Mouse (Mus musculus): ENCODE measurements around the gene Cd160. TPM values are rescaled to one million over a fixed set of nuclear protein-coding genes. Genes with fewer than 3 reads are reported as not detected.

Cd160 gene
- polyA plus RNA-seq (2015; fragmentation: Nextera tagmentation; extraction: Ambion mirVana): 0.60 and 4.0 TPM in 2 replicates

DNA sequence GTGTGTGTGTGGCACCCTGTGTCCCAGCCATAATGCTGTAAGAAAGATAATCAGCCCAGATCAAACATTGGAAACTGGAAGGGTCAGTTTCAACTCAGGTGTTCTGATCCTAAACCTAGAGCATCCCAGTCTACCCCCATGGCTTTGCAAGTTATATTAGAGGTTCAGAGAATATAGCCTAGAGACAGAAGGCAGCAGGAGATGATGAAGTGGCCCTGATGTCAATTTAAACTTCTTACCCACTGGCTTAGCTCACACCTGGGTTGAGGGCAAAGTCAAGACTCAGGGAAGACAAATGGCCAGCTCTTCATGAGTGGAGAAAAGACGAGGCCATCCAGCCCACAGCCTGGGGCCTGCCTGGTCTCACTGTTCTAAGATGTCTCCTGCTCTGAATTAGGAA, at the start of gene Cd160, which contains the start of gene Pdzk1:
Gene Cd160, minus strand, starts transcription at position 368 of the 400 bp plus-strand sequence.
Gene Pdzk1, plus strand, starts transcription at position 301 of the 400 bp plus-strand sequence.
- H3K36me3 ChIP-seq: no peaks in the 10 kb centered on the region
- no peaks in the 10 kb centered on the region for H3K9me3 ChIP-seq (replicated peaks)
- no peaks in the 10 kb centered on the region for H3K4me1 ChIP-seq (replicated peaks)
- no peak for ATAC-seq (replicated peaks; ENCODE audit: insufficient number of reproducible peaks, insufficient read depth, low FRiP score, low read depth)
- H3K4me2 ChIP-seq: no peak within 1 kb of the TSS
- WGBS: 58% methylated on average over 1 of the region's 1 CpGs
- peaks cover 3% of the 10 kb centered on the region; the same call in 1 of the 2 replicates for H3K27me3 ChIP-seq
- H3K4me3 ChIP-seq: no peak within 1 kb of the TSS
- H3K9ac ChIP-seq: no peak within 1 kb of the TSS
- H3K27ac ChIP-seq: no peak within 1 kb of the TSS

DNA sequence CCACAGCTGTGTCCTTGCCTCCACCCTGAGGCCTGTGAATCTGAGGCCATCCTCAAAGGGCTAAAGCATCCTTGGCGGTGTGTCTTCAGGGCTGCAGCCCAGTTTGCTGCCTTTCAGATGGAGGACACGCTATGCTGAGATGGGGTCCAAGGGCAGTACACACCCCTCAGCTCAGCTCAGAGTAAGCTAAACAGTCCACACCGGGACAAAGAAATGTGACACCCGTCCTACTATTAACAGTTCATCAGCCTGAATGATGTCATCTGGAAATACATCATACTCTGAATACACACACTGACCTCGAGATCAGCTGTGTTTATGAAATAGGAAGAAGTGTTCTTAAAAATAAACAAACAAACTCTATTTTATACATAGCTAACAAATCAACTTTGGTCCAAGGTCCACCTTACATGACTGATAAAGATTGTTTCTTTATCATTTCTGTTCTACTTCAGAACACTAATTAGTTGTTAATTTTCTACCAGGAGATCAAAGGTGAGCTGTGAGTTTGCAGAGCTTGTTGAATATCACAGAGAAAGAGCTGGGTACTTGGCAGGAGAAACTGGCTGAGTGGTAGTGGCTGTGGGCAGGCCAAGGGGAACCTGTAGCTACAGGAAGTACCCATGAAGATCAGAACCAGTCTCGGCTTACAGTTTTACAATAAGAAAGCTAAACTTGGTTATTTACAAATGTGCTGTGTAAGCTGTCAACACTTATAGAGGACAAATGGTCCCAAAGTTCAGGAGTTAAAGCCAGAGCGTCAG, 45.8 kb upstream of the Cd160 start:
- Histone ChIP-seq H3K27ac (no peak overlapping the region), H3K4me2 (no peak overlapping the region), H3K4me3 (no peak overlapping the region), H3K9ac (no peak overlapping the region), H3K27me3 (no peaks in the 10 kb centered on the region), H3K4me1 (replicated peaks) (no peaks in the 10 kb centered on the region), H3K9me3 (replicated peaks) (no peaks in the 10 kb centered on the region), H3K36me3 (peaks cover 52% of the 10 kb centered on the region)
- 77% methylated on average over 7 of the region's 7 CpGs for WGBS
- no peak for ATAC-seq (replicated peaks; ENCODE audit: insufficient number of reproducible peaks, insufficient read depth, low FRiP score, low read depth)

DNA sequence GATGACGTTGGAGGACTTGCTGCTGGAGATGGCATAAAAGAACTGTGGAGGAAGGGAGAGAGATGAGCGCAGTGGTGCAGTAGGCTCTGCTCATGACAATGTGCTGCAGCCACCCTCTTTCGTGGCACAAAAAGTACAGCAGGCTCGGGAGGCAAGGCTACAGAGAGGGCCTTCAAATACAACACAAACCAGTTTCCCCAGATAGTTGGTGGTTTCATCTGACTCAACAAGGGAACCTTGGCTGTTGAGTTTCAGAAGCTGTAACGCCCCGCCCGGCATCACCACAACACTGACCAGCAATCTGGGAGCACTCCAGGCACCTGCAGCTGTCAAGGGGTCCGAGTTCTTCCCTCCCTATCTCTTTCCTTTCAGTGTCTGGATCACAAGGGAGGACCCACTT, 43.4 kb upstream of the Cd160 start:
- Histone ChIP-seq H3K4me1 (replicated peaks) (no peaks in the 10 kb centered on the region), H3K27me3 (no peaks in the 10 kb centered on the region), H3K9me3 (replicated peaks) (no peaks in the 10 kb centered on the region), H3K4me2 (no peak overlapping the region), H3K27ac (no peak overlapping the region), H3K4me3 (no peak overlapping the region), H3K36me3 (peaks cover 58% of the 10 kb centered on the region), H3K9ac (no peak overlapping the region)
- 92% methylated on average over 8 of the region's 8 CpGs for WGBS
- ATAC-seq (replicated peaks; ENCODE audit: insufficient number of reproducible peaks, insufficient read depth, low FRiP score, low read depth): no peak

DNA sequence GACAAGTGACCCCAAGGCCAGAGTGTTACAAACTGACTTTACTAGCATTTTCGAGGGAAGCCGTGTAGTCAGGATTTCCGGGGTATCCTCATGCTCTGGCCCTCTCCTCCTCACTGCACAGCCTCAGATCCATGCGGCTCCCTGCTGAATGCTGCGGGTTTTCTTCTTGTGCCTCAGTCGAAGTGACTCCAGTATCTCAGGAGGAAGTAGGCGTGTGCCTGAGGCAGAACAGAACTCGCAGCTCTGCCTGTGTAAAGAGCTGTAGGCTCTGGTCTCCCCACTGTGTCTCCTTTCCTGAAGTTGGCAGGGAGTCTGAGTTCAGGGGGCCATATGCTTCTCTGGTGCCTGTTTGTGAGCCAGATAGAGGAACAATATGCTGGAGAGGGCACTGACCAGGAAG, 41.9 kb upstream of the Cd160 start:
- Histone ChIP-seq H3K9me3 (replicated peaks) (no peaks in the 10 kb centered on the region), H3K27ac (no peak overlapping the region), H3K36me3 (peaks cover 49% of the 10 kb centered on the region), H3K4me2 (no peak overlapping the region), H3K9ac (no peak overlapping the region), H3K4me3 (no peak overlapping the region), H3K27me3 (no peaks in the 10 kb centered on the region), H3K4me1 (replicated peaks) (no peaks in the 10 kb centered on the region)
- 79% methylated on average over 8 of the region's 8 CpGs for WGBS
- no peak for ATAC-seq (replicated peaks; ENCODE audit: insufficient number of reproducible peaks, insufficient read depth, low FRiP score, low read depth)

DNA sequence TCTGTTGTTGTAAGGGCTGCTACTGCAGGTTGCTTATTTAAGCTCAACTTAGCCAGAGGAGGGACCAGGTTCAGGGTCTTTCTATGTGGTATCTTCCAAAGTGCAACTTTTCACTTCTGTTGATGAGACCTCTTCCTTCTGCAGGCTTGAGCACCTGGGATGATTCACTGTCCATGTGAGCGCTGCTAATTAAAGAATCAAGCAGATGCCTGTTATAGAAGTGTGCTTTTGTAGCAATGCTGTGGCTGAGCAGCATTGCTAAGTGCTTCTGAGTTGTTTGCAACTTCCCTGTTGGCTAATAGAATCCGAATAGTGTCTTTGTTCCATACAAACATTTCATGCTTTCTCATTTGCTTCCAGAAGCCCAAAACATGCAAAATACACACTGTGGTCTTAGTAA, 41.1 kb upstream of the Cd160 start:
- Histone ChIP-seq H3K9ac (no peak overlapping the region), H3K36me3 (peaks cover 47% of the 10 kb centered on the region), H3K27ac (no peak overlapping the region), H3K9me3 (replicated peaks) (no peaks in the 10 kb centered on the region), H3K4me2 (no peak overlapping the region), H3K4me3 (no peak overlapping the region), H3K4me1 (replicated peaks) (no peaks in the 10 kb centered on the region), H3K27me3 (no peaks in the 10 kb centered on the region)
- ATAC-seq (replicated peaks; ENCODE audit: insufficient number of reproducible peaks, insufficient read depth, low FRiP score, low read depth): no peak
- 93% methylated on average over 2 of the region's 2 CpGs for WGBS

DNA sequence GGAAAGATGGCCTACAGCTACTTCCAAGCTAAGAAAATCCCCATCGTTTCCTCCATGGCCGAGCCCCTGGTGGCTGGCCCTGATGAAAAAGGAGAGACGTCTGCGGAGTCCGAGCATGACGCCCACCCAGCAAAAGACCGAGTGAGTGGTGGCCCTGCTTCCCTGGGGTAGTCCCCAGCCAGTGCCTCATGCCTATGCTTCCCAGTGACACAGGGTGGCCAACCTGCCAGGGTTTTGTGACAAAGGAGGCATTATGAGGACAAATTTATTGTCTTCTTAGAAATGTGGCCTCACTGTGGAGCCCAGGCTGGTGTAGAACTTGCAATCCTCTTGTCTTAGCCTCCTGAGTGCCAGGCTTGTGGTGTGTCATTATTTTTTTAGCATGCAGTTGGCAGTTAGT, 39.9 kb upstream of the Cd160 start:
- Histone ChIP-seq H3K9ac (no peak overlapping the region), H3K4me1 (replicated peaks) (no peaks in the 10 kb centered on the region), H3K4me2 (no peak overlapping the region), H3K36me3 (peaks cover 37% of the 10 kb centered on the region), H3K9me3 (replicated peaks) (no peaks in the 10 kb centered on the region), H3K27ac (no peak overlapping the region), H3K4me3 (no peak overlapping the region), H3K27me3 (no peaks in the 10 kb centered on the region)
- no peak for ATAC-seq (replicated peaks; ENCODE audit: insufficient number of reproducible peaks, insufficient read depth, low FRiP score, low read depth)
- WGBS: 90% methylated on average over 7 of the region's 7 CpGs

DNA sequence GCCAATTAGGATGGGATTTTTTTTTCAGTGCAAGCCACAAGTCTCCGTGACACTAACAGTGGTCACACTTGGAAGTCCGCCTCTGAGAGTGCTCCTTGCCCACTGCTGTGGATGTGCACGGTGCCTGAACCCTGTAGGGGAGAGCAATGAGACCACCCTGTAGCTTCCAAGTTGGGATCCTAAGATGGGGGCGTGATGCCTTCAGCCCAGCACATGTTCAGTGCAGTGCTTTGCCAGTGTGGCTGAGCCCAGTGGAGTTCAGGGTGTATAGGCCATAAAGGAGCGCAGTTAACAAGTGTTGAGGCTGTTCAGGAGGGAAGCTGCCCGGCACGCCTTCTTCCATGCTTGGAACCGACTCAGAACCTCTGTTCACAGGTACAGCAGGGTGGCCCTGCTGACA, 39.4 kb upstream of the Cd160 start:
- Histone ChIP-seq H3K27me3 (no peaks in the 10 kb centered on the region), H3K27ac (no peak overlapping the region), H3K4me3 (no peak overlapping the region), H3K36me3 (peaks cover 34% of the 10 kb centered on the region), H3K4me2 (no peak overlapping the region), H3K4me1 (replicated peaks) (no peaks in the 10 kb centered on the region), H3K9me3 (replicated peaks) (no peaks in the 10 kb centered on the region), H3K9ac (no peak overlapping the region)
- 92% methylated on average over 8 of the region's 8 CpGs for WGBS
- no peak for ATAC-seq (replicated peaks; ENCODE audit: insufficient number of reproducible peaks, insufficient read depth, low FRiP score, low read depth)

DNA sequence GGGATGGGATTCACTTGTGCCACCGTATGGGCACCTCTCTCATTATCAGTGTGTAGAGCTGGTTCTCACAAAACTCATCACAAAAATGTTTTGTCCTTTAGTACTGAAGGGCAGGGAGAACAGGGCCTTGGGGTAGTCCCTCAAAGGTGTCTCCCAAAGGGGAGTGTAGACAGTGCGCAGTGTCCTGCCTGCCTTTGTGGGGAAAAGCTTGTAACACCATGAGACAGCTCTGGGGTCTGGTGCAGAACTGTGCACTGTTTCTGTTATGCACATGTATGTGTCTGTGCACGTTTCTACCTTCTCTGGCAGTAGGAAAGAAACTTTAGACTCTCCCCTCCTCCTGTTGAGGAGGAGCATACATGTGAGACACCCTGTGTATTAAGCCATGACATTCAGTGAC, 38.7 kb upstream of the Cd160 start:
- H3K4me1 ChIP-seq (replicated peaks): no peaks in the 10 kb centered on the region
- H3K27me3 ChIP-seq: no peaks in the 10 kb centered on the region
- whole genome bisulfite sequencing: 84% methylated on average over 3 of the region's 3 CpGs
- no peak overlapping the region for H3K4me3 ChIP-seq
- no peak for ATAC-seq (replicated peaks; ENCODE audit: insufficient number of reproducible peaks, insufficient read depth, low FRiP score, low read depth)
- no peak overlapping the region for H3K4me2 ChIP-seq
- H3K27ac ChIP-seq: no peak overlapping the region
- peaks cover 28% of the 10 kb centered on the region for H3K36me3 ChIP-seq
- H3K9ac ChIP-seq: no peak overlapping the region
- H3K9me3 ChIP-seq (replicated peaks): no peaks in the 10 kb centered on the region

DNA sequence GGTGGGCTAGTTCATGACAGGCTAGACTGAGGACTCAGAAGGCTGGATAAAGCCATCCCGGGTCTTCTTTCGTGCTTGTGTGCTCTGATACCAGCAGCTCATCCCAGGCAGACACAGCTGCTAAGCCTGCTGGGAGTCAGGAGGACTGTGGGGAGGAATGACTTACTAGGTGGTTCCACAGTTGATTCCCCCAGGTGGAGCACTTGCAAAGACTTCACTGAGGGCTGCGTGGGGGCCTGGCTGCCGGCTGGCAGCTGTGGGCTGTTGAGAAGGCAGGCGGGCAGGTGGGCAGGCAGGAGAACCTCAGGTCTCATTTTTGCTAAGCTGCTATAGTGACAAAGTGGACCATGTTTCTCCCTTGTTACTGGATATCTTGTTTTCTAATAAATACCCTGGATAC, 31.3 kb upstream of the Cd160 start:
- no peak for ATAC-seq (replicated peaks; ENCODE audit: insufficient number of reproducible peaks, insufficient read depth, low FRiP score, low read depth)
- Histone ChIP-seq H3K9ac (no peak overlapping the region), H3K27ac (no peak overlapping the region), H3K4me2 (no peak overlapping the region), H3K27me3 (no peaks in the 10 kb centered on the region), H3K4me1 (replicated peaks) (no peaks in the 10 kb centered on the region), H3K36me3 (no peaks in the 10 kb centered on the region), H3K9me3 (replicated peaks) (no peaks in the 10 kb centered on the region), H3K4me3 (no peak overlapping the region)
- WGBS: 90% methylated on average over 5 of the region's 5 CpGs

DNA sequence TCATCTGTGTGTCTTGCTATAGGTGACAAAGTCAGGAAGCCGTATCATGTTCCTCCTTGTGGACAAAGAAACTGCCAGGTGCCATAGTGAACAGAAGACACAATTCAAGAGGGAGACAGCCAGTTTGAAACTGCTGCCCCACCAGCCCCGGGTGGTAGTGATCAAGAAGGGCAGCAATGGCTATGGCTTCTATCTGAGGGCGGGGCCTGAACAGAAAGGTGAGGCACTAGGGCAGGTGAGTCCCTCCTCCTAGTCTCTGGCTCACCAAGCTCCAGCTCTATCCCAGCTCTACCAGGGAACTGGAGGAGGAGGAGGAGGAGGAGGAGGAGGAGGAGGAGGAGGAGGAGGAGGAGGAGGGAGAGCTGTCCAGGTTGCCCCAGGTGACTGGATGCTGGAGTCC, 26.7 kb upstream of the Cd160 start:
- Histone ChIP-seq H3K4me2 (no peak overlapping the region), H3K4me3 (no peak overlapping the region), H3K9me3 (replicated peaks) (no peaks in the 10 kb centered on the region)

DNA sequence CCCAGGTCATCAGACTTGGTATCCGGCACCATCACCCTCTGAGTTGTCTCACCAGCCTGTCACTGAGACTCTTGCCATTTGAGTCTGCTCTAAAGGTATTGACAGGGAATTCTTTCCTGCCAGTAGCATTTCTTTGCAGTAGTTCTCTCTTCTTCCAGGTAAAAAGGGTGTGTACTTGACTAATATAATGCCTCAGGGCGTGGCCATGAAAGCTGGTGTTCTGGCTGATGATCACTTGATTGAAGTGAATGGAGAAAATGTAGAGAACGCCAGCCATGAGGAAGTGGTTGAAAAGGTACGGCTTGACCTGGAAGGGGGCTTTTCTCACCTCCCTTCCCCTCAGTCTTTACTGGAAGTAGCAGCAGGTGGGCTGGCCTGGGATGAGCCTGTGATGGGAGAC, 25.2 kb upstream of the Cd160 start:
- Histone ChIP-seq H3K4me2 (no peak overlapping the region), H3K9ac (no peak overlapping the region), H3K36me3 (no peaks in the 10 kb centered on the region), H3K27ac (no peak overlapping the region), H3K4me3 (no peak overlapping the region), H3K4me1 (replicated peaks) (peaks cover 7% of the 10 kb centered on the region), H3K27me3 (no peaks in the 10 kb centered on the region), H3K9me3 (replicated peaks) (no peaks in the 10 kb centered on the region)
- no peak for ATAC-seq (replicated peaks; ENCODE audit: insufficient number of reproducible peaks, insufficient read depth, low FRiP score, low read depth)
- WGBS: 71% methylated on average over 4 of the region's 4 CpGs

More for the DNA sequence above, 26.7 kb upstream of the Cd160 start:
- Histone ChIP-seq H3K4me1 (replicated peaks) (peaks cover 7% of the 10 kb centered on the region), H3K9ac (no peak overlapping the region), H3K27me3 (no peaks in the 10 kb centered on the region), H3K36me3 (no peaks in the 10 kb centered on the region), H3K27ac (no peak overlapping the region)
- 77% methylated on average over 3 of the region's 3 CpGs for WGBS
- ATAC-seq (replicated peaks; ENCODE audit: insufficient number of reproducible peaks, insufficient read depth, low FRiP score, low read depth): no peak

DNA sequence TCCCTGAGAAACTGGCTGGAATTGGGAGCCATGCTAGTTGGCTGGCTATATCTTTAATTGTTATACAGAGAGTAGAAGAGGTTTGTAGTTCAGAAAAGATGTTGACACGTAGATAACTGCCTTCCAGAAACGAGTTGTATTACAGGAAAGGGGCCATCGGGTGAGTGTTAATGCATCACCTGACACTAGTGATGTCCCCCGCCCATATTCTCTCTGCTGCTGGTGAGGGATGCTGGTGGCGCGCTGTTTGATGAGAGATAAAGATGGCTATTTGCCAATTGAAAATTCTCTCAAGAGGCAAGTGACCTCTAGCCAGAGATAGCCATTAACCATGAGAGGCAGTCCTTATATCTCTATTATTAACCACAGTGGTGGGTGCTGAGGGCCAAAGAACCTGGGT, 23.4 kb upstream of the Cd160 start:
- 34% methylated on average over 6 of the region's 6 CpGs for WGBS
- H3K27ac ChIP-seq: no peak overlapping the region
- no peak overlapping the region for H3K4me3 ChIP-seq
- ATAC-seq (replicated peaks; ENCODE audit: insufficient number of reproducible peaks, insufficient read depth, low FRiP score, low read depth): no peak
- H3K36me3 ChIP-seq: no peaks in the 10 kb centered on the region
- H3K9me3 ChIP-seq (replicated peaks): no peaks in the 10 kb centered on the region
- no peaks in the 10 kb centered on the region for H3K27me3 ChIP-seq
- peaks cover 7% of the 10 kb centered on the region for H3K4me1 ChIP-seq (replicated peaks)
- no peak overlapping the region for H3K4me2 ChIP-seq
- no peak overlapping the region for H3K9ac ChIP-seq

All from heart, embryonic 15.5 days (tissue).